Mouse (Mus musculus) heart, adult 2 months (tissue): Measurements from ENCODE around the gene Macrod2. TPM values are rescaled to one million over a fixed set of nuclear protein-coding genes. Genes with fewer than 3 reads are reported as not detected.

Experiments
- DNase-seq, 2 experiments: peaks; one replicate each; pipeline ENCODE4 v3.0.0; 2021
- H3K27ac ChIP-seq: fragments of 200-600 bp; 2 replicates; pipeline ENCODE4 v1.8.1; 2022
- H3K27me3 ChIP-seq: fragments of 200-500 bp; 2 replicates; pipeline ENCODE4 v1.6.1; 2012; ENCODE audit warnings: mild to moderate bottlenecking, low read length, inconsistent platforms, mixed read lengths; ENCODE audit not compliant: control insufficient read depth, insufficient read depth
- H3K36me3 ChIP-seq: fragments of 200-500 bp; 2 replicates; pipeline ENCODE4 v1.6.1; 2012; ENCODE audit warnings: low read length, inconsistent platforms; ENCODE audit not compliant: control insufficient read depth, insufficient read depth
- H3K4me1 ChIP-seq: fragments of 200-500 bp; 2 replicates; pipeline ENCODE4 v1.6.1; 2011; ENCODE audit warnings: low read length; ENCODE audit not compliant: control insufficient read depth, insufficient read depth
- H3K4me3 ChIP-seq: fragments of 200-600 bp; 2 replicates; pipeline ENCODE4 v1.8.1; 2022
- H3K79me2 ChIP-seq: fragments of 200-500 bp; replicated peaks from 2 replicates; pipeline ENCODE4 v1.6.1; 2012; ENCODE audit warnings: mild to moderate bottlenecking, inconsistent platforms, low read length, moderate library complexity, mixed read lengths; ENCODE audit not compliant: control insufficient read depth, insufficient read depth
- H3K9ac ChIP-seq: fragments of 200-500 bp; 2 replicates; pipeline ENCODE4 v1.6.1; 2012; ENCODE audit warnings: low read depth, mild to moderate bottlenecking, control low read depth, inconsistent platforms, low read length, mixed read lengths
- CTCF ChIP-seq: fragments of 200-600 bp; IDR thresholded peaks from 2 replicates; pipeline ENCODE4 v1.8.1; 2022; ENCODE audit warnings: antibody characterized with exemption, mild to moderate bottlenecking, moderate library complexity
- EP300 ChIP-seq: fragments of 200-500 bp; IDR thresholded peaks from 2 replicates; pipeline ENCODE4 v1.6.1; 2011; ENCODE audit warnings: low read depth, low read length, control low read depth; ENCODE audit not compliant: insufficient read depth
- POLR2A ChIP-seq: fragments of 200-500 bp; IDR thresholded peaks from 2 replicates; pipeline ENCODE4 v1.6.1; 2011; ENCODE audit warnings: mild to moderate bottlenecking, low read depth, low read length, control low read depth; ENCODE audit not compliant: insufficient read depth
- WGBS: fragments of 180-500 bp; shearing (Covaris S2); methylation state at CpG from one replicate; pipeline ENCODE4 v1.1.7; 2018; 5-methylcytosine and 5-hydroxymethylcytosine counted together
- intact Hi-C: fragments of 180-260 bp; cut with DNase I; formaldehyde crosslinking; loops from one replicate; pipeline ENCODE4 v1.15.1; 2025
- polyA plus RNA-seq: library from polyadenylated mRNA; depleted of rRNA; stranded (reverse); fragments of >200 nt; gene quantifications from 2 replicates; pipeline ENCODE4 v1.2.3, GENCODE M21; 2012
- total RNA-seq, 2 experiments: library from RNA; stranded (reverse); gene quantifications; 2 replicates each; pipeline ENCODE4 v1.2.3; 2021

Macrod2 gene
- total and polyA plus RNA-seq, 3 experiments, result 2.3 to 9.7 (median 8.5) TPM

DNA sequence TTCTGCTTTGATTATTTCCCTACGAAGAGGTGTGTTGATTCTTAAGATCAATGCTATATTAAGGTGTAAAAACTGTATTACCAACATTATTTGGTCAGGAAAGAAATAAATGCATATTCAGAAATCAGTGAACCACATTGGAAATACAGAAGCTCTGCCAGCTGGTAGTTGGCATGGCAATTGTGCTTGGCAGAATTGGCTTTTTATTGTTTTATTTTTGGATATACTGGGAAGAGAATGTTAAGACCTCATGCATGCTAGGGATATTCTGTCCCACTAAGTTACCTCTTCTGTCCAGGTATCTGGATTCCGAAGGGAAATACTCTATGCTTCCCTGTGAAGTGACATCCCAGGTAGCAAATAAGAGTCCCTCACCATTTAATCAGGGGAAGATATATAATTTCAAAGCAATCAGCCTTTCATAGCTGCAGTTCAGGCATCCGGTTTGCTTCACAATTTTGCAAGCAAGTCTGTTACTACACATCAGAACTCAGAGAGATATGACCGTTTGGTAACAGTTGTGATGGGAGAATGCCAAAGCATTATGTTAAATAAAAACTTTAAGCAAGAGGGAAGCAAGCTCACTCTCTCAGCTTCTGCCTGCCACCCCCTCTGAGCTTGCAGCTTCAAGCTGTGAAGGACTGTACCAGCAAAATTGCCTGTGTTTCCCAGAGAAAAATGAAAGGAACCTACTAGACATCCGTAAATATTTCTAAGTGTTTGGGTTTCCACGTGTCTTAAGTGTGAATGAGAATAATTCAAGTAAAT is 1449.5 kb downstream of the Macrod2 start:
- H3K27me3 ChIP-seq, result no peaks in the 10 kb centered on the region
- 65% methylated on average over 6 of the region's 6 CpGs for WGBS
- H3K36me3 ChIP-seq, result no peaks in the 10 kb centered on the region
- no peak overlapping the region for H3K4me3 ChIP-seq
- no peaks in the 10 kb centered on the region for H3K4me1 ChIP-seq
- no peak overlapping the region for H3K9ac ChIP-seq
- H3K79me2 ChIP-seq, result no peaks in the 10 kb centered on the region
- no peak for TF ChIP-seq EP300
- TF ChIP-seq POLR2A, result no peak
- no peak for TF ChIP-seq CTCF
- no peak overlapping the region for H3K27ac ChIP-seq
- DNase-seq, result no peak
- intact Hi-C loops, result no loop called here

DNA sequence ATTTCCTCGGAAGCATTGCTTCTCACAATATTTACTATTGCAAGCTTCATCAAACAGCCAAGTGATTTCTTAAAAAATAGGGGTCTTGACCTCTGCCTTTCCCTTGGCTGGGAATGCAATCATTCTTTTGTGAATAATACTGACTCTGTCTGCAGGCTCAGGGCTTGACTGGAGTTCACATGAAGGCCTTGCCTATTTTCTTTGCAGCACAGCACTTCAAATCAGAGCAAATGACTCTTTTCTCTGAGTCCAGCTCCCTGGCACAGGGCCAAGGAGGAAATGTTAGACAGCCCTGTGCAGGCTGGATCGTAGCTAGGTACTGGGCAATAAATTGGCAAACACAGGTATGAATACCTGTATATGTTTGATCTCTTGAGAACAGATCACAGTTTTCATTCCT is 1464.1 kb downstream of the Macrod2 start:
- H3K4me3 ChIP-seq, result no peak overlapping the region
- no peaks in the 10 kb centered on the region for H3K27me3 ChIP-seq
- 49% methylated on average over 2 of the region's 2 CpGs for WGBS
- TF ChIP-seq POLR2A (no peak), CTCF (no peak), EP300 (no peak)
- H3K79me2 ChIP-seq, result no peaks in the 10 kb centered on the region
- DNase-seq, result no peak
- no peak overlapping the region for H3K9ac ChIP-seq
- H3K27ac ChIP-seq, result no peak overlapping the region
- no peaks in the 10 kb centered on the region for H3K4me1 ChIP-seq
- intact Hi-C loops, result no loop called here
- H3K36me3 ChIP-seq, result no peaks in the 10 kb centered on the region

DNA sequence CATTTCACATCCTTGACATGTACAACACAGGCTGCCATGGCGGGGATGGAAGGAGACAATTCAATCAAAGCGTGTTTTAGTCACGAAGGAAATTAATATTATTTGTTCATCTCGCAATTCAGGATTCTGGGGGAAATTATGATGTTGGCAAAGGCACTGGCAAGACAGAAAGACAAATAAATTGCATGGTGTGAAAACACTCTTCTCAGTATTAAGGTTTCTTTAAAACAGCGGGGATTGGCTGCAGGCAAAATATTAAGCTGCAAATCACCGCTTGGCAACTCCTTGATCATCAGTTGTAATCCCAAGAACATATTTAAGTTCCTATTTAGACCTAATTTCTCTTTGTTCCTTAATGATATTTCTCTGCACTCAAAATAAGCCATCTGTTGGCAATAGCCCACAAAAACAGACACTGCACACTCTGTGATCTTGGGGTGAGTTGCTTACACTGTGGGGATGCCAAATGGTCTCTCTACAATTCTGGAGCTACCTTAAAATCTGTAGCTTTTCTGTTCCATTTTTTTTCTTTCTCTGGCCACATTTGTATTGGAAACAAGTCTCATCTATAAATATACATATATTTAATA is 1466.7 kb downstream of the Macrod2 start:
- H3K27ac ChIP-seq, result no peak overlapping the region
- H3K9ac ChIP-seq, result no peak overlapping the region
- no peak for DNase-seq
- WGBS, result 90% methylated on average over 6 of the region's 6 CpGs
- H3K79me2 ChIP-seq, result no peaks in the 10 kb centered on the region
- no peak for TF ChIP-seq EP300
- TF ChIP-seq CTCF, result no peak
- no peak for TF ChIP-seq POLR2A
- no peaks in the 10 kb centered on the region for H3K4me1 ChIP-seq
- no peaks in the 10 kb centered on the region for H3K36me3 ChIP-seq
- no peak overlapping the region for H3K4me3 ChIP-seq
- no peaks in the 10 kb centered on the region for H3K27me3 ChIP-seq
- intact Hi-C loops, result no loop called here

GRCm38 (mm10) chr2:141862531-141863265 is 1467.6 kb downstream of the Macrod2 start:
- Histone ChIP-seq H3K4me1 (no peaks in the 10 kb centered on the region), H3K79me2 (no peaks in the 10 kb centered on the region), H3K9ac (no peak overlapping the region), H3K36me3 (no peaks in the 10 kb centered on the region), H3K27ac (no peak overlapping the region), H3K4me3 (no peak overlapping the region), H3K27me3 (no peaks in the 10 kb centered on the region)
- no peak for DNase-seq
- TF ChIP-seq CTCF (no peak), EP300 (no peak), POLR2A (no peak)
- intact Hi-C loops, result no loop called here
- WGBS, result 68% methylated on average over 9 of the region's 9 CpGs

DNA sequence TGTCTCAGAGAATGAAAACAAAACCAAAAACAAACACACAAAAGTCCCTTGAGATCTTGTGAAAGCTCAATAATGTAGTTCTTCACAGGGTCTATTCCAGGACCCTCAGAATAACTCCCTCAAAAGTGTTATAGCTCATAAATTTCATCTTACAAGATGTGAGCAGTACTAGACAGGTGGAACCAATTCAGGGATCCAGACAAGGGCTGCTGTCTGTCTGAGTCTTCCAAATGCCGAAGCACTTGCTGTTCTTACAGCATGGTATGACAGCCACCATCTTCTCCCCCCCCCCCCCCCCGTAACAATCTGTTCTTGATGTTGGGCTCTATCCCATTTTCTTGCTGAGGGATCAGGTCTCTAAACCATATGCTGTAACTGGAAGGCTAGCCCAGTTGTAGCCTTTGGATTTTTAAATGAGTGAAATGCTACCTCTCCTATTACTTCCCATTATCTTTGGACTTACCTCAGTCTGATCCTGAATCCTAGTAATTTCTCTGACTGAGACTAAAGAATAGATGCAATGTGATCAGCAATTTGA is 1468.6 kb downstream of the Macrod2 start:
- TF ChIP-seq EP300 (no peak), CTCF (no peak), POLR2A (no peak)
- H3K4me3 ChIP-seq, result no peak overlapping the region
- WGBS, result 77% methylated on average over 2 of the region's 2 CpGs
- H3K79me2 ChIP-seq, result no peaks in the 10 kb centered on the region
- no peaks in the 10 kb centered on the region for H3K27me3 ChIP-seq
- H3K36me3 ChIP-seq, result no peaks in the 10 kb centered on the region
- intact Hi-C loops, result no loop called here
- no peak overlapping the region for H3K9ac ChIP-seq
- DNase-seq, result no peak
- no peak overlapping the region for H3K27ac ChIP-seq
- H3K4me1 ChIP-seq, result no peaks in the 10 kb centered on the region

- H3K36me3 ChIP-seq, result no peaks in the 10 kb centered on the region
- DNase-seq, result no peak
- no peak overlapping the region for H3K4me3 ChIP-seq
- H3K4me1 ChIP-seq, result no peaks in the 10 kb centered on the region
- TF ChIP-seq CTCF (no peak), EP300 (no peak), POLR2A (no peak)
- no peaks in the 10 kb centered on the region for H3K79me2 ChIP-seq
- H3K9ac ChIP-seq, result no peak overlapping the region
- intact Hi-C loops, result no loop called here
- 87% methylated on average over 4 of the region's 4 CpGs for WGBS
- H3K27ac ChIP-seq, result no peak overlapping the region
- H3K27me3 ChIP-seq, result no peaks in the 10 kb centered on the region
Observed at GRCm38 (mm10) chr2:141870930-141871329, 1475.8 kb downstream of the Macrod2 start.
